Mouse (Mus musculus) myocyte (in vitro differentiated cells): Measurements from ENCODE around the gene Tll2.

Experiments used
- CEBPB ChIP-seq: IDR thresholded peaks from 2 replicates; pipeline ENCODE4 v1.6.1; 2011; ENCODE audit warnings: mild to moderate bottlenecking, moderate library complexity; ENCODE audit not compliant: poor library complexity, insufficient read depth, severe bottlenecking
- MAX ChIP-seq: IDR thresholded peaks from one replicate; pipeline ENCODE4 v1.6.1; 2011; ENCODE audit warnings: low read depth, mild to moderate bottlenecking, control low read depth
- POLR2A ChIP-seq: IDR thresholded peaks from one replicate; pipeline ENCODE4 v1.6.1; 2011; ENCODE audit warnings: low read depth, mild to moderate bottlenecking, control low read depth, moderate library complexity; ENCODE audit not compliant: insufficient read length
- TCF12 ChIP-seq: IDR thresholded peaks from one replicate; pipeline ENCODE4 v1.6.1; 2011; ENCODE audit warnings: mild to moderate bottlenecking, control low read depth; ENCODE audit not compliant: poor library complexity, insufficient read depth, severe bottlenecking

GRCm38 (mm10) chr19:41052247-41052646, 154.4 kb downstream of the Tll2 start:
- TF ChIP-seq TCF12 (no peak), POLR2A (no peak), MAX (no peak), CEBPB (no peak)
